Mouse (Mus musculus): Measurements from ENCODE around the gene Arl6ip5.

DNA sequence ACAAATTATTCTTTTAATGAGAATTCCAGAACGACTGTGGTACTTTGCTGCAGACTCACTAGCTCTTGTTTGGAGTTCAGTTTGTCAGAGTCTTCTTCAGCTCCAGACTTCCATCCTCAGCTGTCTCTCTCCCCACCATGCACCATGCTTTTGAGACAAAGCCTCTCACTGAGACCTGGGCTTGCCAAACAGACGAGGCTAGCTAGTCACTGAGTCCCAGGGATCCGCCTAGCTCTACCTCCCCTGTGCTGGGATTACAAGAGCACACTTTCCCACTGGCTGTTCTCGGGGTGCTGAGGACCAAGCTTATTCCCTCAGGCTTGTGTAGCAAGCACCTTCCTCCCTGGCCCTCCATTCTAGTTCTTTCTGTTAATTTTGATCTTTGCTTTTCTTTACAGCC is 13.1 kb downstream of the Arl6ip5 start:
- TF ChIP-seq CTCF (conservative IDR thresholded peaks at IDR 0.05; ENCODE audit: insufficient read depth, insufficient read length, low read depth, low read length) (no peak), POLR2A (IDR thresholded peaks at IDR 0.05; ENCODE audit: low read depth, low read length) (no peak)
